In the genomic region with DNA sequence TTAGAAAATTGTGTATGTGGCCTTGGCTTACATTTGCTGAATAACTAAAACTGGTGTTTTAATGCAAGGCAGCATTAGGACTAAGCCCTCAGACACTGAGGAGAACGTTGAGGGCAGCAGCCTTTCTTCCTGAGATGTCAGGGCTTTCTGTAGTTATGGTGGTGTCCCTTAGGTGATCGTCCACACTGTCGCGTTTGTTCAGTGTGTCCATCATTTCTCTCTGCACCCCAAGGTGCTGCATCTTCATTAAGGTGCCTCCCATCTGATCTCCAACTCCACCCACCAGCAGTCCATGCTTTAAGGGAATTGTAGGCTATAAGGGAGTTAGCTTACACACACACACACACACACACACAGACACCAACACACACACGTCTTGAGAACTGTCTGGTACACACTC, we compare ENCODE assay signal across 23 mouse cellular contexts.
"Had no signal": no experiment of that assay in that cellular context is flagged by ENCODE, and none has a peak within 500 bp of the region (broad histone marks: within the 10 kb centered on the region; RNA-seq: fewer than 3 reads in every experiment).

No protein-coding gene starts in this region.

- H3K4me3 ChIP-seq: gastrocnemius, adult 2 months; heart, embryonic 10.5 days; heart, embryonic 12.5 days; heart, embryonic 15.5 days; hindbrain, embryonic 10.5 days; hindbrain, embryonic 12.5 days; limb, embryonic 13.5 days; limb, embryonic 15.5 days; liver, embryonic 12.5 days had no signal

- H3K9ac ChIP-seq: heart, embryonic 12.5 days; heart, embryonic 15.5 days; hindbrain, embryonic 12.5 days; hindbrain, embryonic 14.5 days; limb, embryonic 13.5 days; limb, embryonic 15.5 days; liver, embryonic 12.5 days; liver, embryonic 14.5 days had no signal

- H3K4me2 ChIP-seq: heart, embryonic 12.5 days; heart, embryonic 15.5 days; hindbrain, embryonic 12.5 days; hindbrain, embryonic 14.5 days; limb, embryonic 13.5 days; limb, embryonic 15.5 days; liver, embryonic 12.5 days had no signal

- ATAC-seq: hindbrain, embryonic 16.5 days; intestine, embryonic 16.5 days; liver, embryonic 12.5 days had no signal

- DNase-seq: gastrocnemius, adult 2 months; gastrocnemius, postnatal 10 days; gastrocnemius, postnatal 25 days; heart, postnatal 14 days; heart, postnatal 4 days; kidney, adult 11 months; kidney, adult 2 months; kidney, adult 9 months; kidney, postnatal 14 days; kidney, postnatal 36 days; left cerebral cortex, postnatal 4 days had no signal

- H3K27ac ChIP-seq: gastrocnemius, adult 2 months; heart, embryonic 10.5 days; heart, embryonic 15.5 days; hindbrain, embryonic 10.5 days; hindbrain, embryonic 12.5 days; hindbrain, embryonic 14.5 days; limb, embryonic 13.5 days; limb, embryonic 15.5 days; liver, embryonic 12.5 days; liver, embryonic 14.5 days had no signal

- H3K36me3 ChIP-seq: heart, embryonic 15.5 days; hindbrain, embryonic 10.5 days; hindbrain, embryonic 12.5 days; limb, embryonic 13.5 days; liver, embryonic 12.5 days had no signal

- H3K27me3 ChIP-seq: heart, embryonic 12.5 days; heart, embryonic 15.5 days; hindbrain, embryonic 12.5 days; limb, embryonic 13.5 days; limb, embryonic 15.5 days; liver, embryonic 12.5 days had no signal

- H3K9me3 ChIP-seq: heart, embryonic 10.5 days; heart, embryonic 12.5 days; heart, embryonic 15.5 days; hindbrain, embryonic 10.5 days; hindbrain, embryonic 12.5 days; limb, embryonic 13.5 days; limb, embryonic 15.5 days; liver, embryonic 12.5 days had no signal

- H3K4me1 ChIP-seq: hindbrain, embryonic 12.5 days; limb, embryonic 13.5 days had no signal
